Mouse (Mus musculus) megakaryocyte, embryonic 14.5 days (primary cell): Measurements from ENCODE around the gene Csrnp1.

Experiments
- FLI1 ChIP-seq: IDR thresholded peaks from 2 replicates; pipeline ENCODE4 v1.6.1; 2012; ENCODE audit warnings: low read length, inconsistent platforms, mixed read lengths
- GATA1 ChIP-seq: IDR thresholded peaks from 3 replicates; pipeline ENCODE4 v1.6.1; 2012; ENCODE audit warnings: mixed read lengths, low read length, inconsistent platforms, borderline replicate concordance

DNA sequence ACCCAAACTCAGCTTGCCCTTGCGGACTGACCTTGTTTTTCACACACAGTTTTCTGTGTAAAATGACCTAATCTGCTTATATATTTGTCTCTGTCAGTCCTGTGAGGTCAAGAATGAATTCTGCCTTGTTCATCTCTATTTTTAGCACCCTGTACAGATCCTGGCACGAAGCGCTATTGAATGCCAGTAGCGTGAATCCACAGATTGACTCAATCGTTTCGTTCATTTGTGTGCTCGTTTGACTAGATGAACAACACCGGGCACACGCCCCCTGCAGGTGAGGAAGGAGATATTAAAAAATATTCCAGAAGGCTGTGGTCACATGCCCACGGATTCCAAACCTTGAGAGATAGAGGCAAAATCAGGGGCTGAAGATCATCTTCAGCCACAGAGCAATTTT lies 27.1 kb upstream of the Csrnp1 start:
- TF ChIP-seq FLI1 = no peak
- TF ChIP-seq GATA1 = no peak
